Mouse (Mus musculus) frontal cortex, postnatal 25 days (tissue): ENCODE measurements around the gene Dnttip2.
A peak's percentile ranks its signal among the peaks of the same experiment; 100 is the strongest.
"Not testable (repeated sequence)": the region's sequence is repeated elsewhere in the genome, so short reads cannot be mapped to it uniquely, and the experiment has no call there.

Source experiments
- DNase-seq, 2 experiments: peaks; one replicate each; pipeline ENCODE4 v3.0.0; 2022; ENCODE audit warnings: low spot score in 2 of 2

Dnttip2 gene

DNA sequence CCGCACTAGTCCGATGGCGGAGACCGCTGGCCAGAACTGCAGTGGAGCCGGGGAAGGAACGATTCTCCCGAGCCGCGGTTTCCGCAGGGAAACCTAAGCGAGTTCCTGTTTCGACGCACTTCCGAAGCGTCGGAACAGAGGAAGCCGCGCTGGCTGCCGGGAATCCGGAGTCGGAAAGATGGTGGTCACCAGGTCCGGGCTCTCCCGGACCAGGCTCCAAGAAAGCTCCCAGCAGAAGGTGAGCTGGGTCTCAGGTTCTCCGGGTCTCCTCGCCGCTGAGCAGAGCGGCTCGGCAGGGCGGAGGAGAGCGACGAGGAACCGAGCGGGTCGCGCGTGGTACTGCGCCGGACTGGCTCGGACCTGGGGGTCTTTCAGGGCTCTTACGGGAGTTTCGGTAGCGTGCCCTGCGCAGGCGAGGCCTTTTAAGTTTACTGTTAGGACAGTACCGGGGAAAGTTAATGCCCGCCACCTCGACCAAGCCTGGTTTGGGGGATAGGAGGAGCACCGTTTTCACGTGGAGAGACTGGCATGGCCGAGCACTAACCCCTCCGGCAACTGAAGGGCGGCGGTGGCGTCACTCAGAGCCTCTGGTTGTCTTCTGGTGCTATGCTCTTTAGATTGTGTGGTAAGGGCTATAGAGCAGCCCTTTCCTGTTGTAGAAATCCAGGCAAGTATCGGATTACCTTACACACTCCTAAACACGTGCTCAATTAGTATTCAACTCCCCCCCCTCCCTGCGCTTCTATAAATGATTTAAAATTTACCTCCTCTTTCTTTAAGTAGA is at the start of gene Dnttip2:
Gene Dnttip2 (plus strand): TSS at position 148 of the 784 bp plus-strand sequence.
- DNase-seq, result peak; percentile 69 to 86

DNA sequence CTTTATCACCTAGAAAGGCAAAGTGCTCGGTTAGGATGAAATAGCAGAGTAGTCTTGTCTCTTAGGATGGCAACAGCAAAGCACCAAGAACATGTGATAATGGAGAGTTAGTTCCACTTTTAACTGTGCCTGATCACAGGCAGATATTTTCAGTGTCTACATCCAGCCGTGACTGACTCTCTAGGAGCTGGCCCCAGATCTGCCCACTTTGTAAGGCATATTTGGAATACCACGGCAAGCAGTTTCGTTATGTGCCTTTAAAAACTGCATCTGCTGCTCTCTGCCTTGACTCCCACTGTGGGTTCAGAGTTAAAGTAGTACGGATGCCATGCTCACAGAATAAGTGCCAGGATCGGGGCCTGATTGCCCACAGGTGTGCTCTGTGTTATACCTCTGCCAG is 47.2 kb upstream of the Dnttip2 start:
- not testable (repeated sequence) for DNase-seq

DNA sequence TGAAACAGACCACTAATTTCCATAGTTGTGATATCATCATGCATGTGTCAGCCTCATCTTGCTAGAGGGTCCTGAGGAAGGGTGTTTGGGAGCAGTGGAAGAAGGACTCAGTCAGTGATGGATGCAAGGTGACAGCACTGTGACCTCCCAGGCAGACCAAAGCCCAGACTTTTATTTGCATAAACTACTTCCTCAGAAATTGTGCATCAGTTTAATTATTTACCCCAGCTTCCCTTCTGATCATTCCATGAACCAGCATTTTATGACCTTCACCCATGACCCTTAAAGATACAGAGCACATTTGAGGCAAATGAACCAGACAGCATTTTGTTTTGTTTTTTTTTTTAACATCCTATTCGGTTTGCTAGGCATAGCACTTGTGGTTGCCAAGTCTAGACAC is 38.4 kb upstream of the Dnttip2 start:
- no peak for DNase-seq

DNA sequence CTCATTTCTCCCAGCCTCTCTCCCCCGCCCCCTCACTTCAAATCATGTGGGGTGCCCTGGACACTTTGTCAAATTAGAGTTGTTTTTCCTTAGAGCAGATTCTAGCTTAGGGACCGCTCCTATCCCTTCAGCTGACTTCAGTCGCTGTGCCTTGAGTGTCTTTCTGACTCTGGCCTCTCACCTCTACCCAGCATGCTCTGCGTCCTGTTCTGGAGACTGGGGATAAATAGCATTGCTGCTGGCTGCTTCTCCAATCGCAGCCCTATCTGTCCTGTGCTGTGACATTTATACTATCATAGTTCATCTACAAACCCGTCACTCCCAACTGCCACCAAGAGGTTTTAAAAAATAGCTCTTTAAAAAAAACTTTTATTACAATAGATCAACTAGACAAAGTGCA is 31.3 kb upstream of the Dnttip2 start:
- DNase-seq, result no peak

DNA sequence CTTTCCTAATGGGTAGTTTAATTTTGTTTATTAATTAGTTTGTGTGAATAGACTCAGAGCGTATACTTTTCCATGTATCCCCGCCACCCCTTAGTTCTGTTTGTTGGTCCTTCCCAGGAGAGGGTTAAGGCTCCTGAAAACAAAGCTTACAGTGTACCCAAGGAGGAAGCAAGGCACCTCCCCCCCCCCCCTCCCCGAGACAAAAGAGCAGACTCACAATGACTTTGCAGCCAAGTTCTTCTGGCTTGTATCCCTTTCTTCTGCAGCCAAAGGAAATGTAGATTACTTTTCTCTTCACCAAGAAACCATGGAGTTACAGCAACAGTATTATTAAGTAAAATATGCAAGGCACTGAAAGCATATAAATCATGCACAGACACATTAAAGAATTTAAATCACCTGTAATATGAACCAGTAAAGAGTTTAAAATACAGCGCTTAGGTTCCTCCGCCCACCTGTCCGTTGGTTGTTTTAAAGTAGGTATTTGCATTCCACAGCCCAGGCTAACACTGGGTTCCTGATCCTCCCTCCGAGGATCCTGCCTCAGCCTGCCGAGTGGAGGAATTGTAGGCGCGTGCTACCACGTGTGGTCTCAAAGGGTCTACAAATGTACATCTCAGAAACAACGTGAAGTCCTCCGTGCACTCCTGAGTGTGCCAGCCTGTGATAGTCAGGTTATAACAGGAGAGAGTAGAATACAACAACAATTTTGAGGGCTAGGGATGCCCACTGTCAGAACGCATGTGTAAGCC is 30.6 kb upstream of the Dnttip2 start:
- DNase-seq, result no peak

DNA sequence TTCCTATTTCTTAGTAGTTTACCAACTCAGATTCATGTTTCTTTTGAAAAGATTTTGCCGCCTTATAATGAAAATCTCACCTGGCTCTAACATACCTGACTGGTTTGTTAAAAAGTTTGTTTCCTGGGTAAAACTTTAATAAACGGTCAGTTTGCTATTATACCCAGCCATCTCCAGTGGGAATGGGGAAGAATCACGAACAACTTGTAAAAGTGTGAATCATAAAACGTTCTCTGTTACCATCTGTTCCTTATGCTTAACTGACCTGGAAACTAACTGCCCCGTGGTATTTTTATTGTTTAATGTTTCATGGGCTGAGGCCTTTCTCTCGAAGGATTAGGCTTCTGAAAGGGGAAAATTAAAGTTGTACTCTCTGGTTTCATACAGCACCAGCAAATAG is 29.4 kb upstream of the Dnttip2 start:
- no peak for DNase-seq

DNA sequence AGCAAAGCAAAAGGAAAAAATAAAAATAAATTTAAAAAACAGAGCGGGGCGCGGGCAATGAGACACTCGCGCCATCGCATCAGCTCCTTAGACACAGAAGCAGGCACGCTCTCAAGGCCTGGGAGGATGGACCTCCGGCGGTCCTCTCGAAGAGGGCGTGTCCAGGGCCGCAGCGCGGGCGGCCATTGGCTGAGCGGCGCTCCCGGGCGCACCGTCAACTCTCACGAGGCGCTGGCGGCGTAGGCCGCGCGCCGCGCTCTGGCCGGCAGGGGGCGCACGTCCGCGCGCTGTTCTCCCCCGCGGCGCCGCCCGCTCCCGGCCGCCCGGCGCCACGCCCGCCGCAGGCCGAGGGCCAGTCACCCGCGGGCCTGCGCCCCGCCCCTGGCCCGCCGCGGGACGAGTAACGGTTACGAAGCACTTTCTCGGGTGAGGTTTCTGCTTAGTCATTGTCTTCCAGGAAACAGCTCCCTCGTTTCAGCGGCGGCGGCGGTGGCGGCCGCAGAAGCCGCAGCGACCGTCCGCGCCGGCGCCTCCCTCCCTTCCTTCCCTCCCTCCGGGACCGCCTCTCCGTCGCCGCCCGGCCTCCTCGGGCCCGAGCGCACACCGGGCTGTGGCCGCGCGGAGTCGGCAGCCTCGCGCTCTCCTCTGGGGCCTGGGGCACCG is 28.8 kb upstream of the Dnttip2 start, which contains the start of gene Gclm:
Gene Gclm (plus strand): TSS at position 343 of the 663 bp plus-strand sequence.
- peak; percentile 79 to 84 for DNase-seq

DNA sequence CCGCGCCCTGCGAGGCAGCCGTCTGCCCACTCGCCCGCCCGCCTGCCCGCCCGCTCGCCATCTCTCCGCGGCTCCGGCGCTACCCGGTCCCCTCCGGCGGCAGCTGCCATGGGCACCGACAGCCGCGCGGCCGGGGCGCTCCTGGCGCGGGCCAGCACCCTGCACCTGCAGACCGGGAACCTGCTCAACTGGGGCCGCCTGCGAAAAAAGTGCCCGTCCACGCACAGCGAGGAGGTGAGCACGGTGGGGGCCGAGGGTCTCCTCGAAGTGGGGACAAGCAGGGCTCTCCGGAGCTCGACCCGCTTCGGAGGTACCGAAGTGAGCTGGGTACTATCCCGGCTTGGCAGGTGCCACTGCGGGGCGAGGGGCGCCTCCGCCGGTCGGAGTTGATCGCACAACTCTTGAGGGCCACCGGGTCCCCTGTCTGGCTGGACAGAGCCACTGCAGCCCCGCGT is 28.3 kb upstream of the Dnttip2 start:
- peak; percentile 15 to 32 for DNase-seq

DNA sequence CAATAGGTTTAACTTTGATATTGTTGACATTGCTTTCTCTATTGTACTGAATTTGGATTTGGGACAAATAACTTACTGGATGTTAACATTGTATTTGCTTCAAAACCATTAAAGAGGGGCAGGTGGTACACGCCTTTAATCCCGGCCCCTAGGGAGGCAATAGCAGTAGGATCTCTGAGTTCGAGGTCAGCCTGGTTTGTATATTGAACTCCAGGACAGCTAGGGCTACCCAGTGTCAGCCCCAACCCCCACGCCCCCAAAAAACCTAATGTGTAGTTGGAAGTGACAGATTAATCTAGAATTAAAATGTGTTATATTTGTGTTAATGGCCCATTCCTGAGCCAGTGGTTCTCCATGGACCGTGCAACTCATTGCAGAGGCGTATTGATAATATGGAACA is 27.8 kb upstream of the Dnttip2 start:
- no peak for DNase-seq

DNA sequence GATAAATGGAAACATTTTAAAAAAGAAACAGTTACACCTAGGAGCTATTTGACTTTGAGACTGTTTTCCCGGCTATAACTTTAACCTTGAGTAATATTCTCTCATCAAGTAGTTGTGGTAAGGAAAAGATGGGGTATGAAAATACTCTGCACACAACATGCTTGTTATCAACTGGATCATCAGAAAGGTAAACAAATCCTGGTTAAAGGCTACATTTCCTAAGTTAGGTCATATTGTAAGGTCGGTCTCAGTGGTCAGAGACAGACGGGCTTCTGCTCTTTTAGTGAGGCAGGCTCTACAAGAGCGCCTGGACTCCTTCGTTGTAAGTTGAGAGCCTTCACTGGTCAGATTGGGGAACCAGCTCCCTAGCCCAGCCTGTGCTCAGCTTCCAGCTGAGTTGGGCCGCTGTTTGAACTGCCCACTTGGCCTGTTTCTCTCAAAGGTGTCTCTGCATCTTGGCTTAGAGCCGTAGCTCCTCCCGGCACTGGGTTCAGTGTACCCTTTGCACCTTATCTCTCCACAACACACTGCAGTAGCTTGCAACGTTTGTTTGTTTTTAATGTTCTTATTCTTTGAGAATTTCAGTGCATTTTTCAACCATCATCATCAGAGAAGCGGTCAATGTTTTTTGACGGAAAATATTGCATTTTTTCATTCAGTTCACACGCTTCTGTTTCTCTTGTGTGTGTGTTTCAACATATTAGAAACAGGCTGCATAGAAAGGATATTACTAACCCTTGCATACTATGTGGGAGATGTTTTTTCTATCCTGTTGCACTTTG is 27.0 kb upstream of the Dnttip2 start:
- no peak for DNase-seq

DNA sequence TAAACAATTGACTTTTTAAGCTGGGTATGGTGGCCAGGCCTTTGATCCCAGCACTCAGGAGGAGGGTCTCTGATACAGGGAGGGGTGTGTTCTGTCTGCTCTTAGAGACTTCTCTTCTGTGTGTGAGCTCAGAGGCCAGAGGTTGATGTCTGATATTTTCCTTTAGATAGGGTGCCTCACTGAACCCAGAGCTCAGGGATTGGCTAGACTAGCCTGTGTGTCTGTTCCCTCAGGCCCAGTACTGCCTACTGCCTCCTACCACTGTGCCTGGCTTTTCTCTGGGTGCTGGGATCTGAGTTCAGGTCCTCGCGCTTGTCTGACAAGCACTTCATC is 26.5 kb upstream of the Dnttip2 start:
- DNase-seq, result no peak

DNA sequence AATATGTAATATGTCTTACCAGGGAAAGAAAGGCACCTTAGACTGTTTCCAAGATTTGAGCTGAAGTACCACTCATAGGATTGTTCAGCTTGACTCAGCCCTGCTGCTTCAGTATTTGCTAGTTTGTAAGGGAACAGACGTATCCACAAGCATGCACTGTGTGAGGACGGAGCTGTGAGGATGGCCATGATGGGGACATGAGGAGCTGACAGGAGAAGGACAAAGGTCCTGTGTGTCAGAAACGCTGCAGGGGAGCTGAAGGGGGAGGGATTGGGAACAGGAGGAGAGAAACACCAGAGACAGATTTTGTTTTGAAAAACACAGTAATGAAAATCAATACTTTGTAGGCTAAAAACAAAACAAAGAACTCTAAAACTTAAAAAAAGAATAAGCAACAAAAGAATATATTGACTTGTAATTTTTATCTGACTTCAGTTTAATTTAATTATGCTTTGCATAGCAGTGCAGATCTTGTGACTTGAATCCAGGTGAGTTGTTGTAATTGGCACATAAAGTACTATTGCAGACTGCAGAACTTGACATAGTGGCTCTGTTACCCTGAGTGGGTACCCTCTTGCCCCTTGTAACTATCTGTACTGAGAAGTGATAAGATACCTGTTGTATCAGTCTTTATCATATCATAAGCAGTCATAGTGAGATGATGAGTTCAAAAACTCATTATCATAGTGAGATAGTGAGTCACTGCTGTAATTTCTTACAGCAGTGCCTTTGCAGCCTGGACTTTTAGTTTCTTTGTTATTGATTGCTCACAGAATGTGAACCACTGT is 21.5 kb upstream of the Dnttip2 start:
- no peak for DNase-seq

DNA sequence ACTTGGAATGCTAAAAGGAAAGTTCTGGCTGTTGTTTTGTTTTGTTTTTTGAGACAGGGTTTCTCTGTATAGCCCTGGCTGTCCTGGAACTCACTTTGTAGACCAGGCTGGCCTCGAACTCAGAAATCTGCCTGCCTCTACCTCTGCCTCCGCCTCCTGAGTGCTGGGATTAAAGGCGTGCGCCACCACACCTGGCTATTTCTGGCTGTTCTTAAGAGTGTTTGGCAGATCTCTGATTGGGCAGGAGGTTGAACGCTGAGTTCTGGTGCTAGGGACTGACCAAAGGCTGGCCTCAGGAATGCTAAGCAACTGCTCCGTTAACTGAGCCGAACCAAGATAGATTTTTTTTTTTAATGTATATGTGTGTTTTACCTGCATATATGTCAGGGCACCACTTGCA is 20.1 kb upstream of the Dnttip2 start:
- DNase-seq, result not testable (repeated sequence)

DNA sequence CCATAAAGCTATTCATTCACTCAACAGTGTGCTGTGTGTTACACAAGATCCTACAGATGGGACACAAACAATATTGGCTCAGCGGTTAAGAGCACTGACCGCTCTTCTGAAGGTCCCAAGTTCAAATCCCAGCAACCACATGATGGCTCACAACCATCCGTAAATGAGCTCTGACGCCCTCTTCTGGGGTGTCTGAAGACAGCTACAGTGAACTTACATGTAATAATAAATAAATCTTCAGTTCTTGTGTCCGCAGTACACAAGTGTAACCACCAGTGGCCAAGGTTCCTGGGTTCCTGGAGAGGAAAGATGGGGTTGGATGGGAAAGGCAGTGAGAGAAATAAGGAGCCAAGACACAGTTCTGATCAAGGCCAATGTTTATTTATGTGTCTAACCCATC is 4.2 kb upstream of the Dnttip2 start:
- no peak for DNase-seq

DNA sequence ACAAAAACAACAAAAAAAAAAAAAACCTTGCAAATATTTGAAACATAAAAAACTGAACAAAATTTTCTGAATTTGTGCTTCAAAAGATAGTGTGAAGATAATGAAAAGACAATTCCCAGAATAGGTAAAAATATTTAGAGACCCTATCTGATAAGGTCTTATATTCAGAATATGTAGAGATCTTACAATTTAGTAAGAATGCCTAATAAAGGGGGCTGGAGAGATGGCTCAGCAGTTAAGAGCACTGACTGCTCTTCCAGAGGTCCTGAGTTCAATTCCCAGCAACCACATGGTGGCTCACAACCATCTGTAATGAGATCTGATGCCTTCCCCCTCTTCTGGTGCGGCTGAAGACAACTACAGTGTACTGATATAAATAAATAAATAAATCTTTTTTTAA is 1.6 kb upstream of the Dnttip2 start:
- not testable (repeated sequence) for DNase-seq

DNA sequence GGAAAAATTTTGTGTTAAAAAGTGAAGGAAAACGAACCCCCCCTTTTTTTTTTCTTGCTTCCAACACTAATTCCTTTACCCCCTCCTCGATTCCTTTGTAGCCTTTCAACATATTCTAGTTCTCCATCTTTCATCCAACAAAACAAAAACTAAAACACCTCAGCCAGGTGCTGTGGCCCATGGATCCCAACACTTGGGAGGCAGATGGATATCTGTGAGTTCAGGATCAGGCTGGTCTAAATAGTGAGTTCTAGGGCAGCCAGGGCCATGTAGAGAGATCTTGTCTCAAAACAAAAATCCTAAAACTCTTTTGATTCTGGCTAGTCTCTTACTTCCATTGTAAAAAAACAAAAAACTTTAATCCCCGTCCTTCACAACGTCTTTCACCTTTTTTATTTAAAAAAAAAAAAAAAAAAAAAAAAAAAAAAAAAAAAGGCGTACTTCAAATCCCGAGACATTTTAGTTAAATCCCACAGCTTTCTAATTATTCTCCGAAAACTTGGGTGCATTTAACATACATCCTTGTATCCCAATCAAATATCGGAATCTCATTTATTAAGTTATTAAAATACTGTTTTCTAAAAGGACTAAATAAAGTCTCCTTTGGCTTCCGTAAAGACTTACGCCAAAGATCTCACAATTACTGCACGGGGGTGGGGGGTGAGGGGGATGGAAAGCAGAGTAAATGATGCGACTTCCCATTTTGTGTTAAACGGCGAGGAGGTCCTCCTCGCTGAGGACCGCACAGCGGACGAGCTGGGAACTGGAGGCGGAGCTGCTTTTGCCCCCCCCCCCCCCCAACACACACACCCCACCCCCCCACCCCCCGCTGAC is 564 bp upstream of the Dnttip2 start:
- no peak for DNase-seq

DNA sequence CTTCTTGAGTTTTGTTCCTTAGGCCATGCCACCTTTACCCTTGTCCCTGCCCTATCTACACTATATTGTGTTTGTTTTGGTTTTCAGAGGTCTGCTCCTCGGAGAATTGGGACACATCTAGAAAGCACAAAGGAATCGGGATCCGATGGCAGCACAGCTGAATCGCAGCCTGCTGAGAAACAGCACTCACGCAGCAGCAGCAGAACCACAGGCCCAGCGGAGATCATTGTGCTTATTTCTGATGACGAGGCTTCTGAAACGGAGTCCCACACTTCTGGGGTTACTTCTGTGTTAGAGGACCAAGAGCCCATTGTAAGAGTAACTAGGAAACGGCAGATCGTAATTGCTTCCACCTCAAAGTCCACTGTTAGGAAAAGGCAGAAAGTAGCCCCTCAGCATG is 923 bp downstream of the Dnttip2 start:
- DNase-seq, result no peak

DNA sequence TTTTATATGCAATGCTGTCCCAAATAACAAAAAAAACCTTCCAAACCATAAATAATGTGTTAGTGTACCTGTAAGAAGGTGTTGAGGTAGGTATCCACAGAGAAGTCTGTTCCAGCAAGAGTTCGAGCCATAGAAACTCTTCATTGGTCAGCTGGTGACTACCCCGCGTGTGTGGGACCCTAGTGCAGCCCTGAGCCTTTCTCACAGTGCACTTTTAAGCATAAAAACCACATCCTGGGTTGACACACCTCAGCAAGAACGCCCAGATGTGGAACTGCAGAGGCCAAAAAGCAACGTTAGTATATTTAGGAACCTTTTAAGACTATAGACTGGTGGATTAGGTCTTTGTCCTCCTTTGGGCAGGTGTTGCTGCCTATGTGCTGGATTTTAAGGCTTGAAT is 13.0 kb downstream of the Dnttip2 start:
- no peak for DNase-seq

DNA sequence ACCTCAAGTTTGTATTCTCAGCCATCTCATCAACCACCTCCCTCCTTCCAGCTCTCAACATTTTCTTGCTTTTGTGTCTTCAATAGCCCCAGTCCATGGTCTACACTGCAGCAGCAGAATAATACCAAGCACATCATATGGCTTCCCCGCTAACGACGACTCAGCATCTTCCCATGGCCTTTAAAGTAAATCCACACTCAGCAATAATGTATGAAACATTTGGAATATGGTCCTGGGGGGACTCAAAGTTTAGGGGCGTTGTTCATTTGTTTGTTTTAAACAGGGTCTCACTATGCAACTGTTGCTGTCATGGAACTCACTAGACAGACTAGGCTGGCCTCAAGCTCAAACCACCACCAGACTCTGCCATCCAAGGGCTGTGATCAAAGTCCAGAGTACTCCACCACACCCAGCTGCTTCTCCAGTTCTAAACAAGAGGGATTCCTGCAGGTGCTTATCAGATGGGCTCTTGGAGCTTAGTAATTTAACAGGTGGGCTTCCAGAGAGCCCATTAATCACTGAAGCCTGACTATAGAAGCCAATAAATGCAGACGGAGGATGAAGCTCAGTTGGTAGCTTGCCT is 14.5 kb downstream of the Dnttip2 start:
- DNase-seq, result no peak

DNA sequence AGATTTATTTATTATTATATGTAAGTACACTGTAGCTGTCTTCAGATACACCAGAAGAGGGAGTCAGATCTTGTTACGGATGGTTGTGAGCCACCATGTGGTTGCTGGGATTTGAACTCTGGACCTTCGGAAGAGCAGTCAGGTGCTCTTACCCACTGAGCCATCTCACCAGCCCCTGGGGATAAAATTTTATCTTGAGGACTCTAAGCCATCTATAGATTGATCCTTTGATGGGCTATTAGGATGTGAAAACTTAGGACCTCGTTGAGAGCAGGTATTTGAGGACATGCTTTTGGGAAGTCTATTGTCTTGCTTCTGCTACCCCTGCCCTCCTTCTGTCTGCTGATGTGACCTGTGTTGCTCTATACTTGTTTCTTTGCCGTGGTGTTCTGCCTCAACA is 15.2 kb downstream of the Dnttip2 start:
- not testable (repeated sequence) for DNase-seq
